Mouse (Mus musculus) R1 (cell line): ENCODE data around the gene Atp6v1e2.

Experiments
- DNase-seq: peaks from one replicate; pipeline ENCODE4 v3.0.0-alpha.2; 2018; ENCODE audit warnings: low read depth, low spot score

The Atp6v1e2 gene

DNA sequence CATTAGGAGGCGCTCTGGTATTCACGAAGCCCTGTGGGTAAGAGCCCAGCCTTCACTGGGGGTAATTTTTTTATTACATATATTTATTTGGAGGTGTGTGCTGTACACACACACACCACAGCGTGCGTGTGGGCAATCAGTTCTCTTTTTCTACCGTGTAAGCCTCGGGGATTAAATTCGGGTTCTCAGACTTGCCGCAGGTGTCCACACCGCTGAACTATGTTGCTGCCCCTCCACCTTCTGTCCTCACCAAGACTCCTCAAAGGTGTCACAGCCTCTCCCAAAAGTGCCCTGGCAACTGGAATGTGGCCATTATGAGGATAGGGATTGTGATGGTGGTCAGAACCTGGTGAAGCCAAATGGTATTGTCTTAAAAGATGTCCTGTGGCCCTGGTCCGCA, 30.6 kb downstream of the Atp6v1e2 start, which contains the start of gene Tmem247:
Gene Tmem247 (plus strand): TSS at position 301 of the 400 bp plus-strand sequence.
- DNase-seq = no peak

DNA sequence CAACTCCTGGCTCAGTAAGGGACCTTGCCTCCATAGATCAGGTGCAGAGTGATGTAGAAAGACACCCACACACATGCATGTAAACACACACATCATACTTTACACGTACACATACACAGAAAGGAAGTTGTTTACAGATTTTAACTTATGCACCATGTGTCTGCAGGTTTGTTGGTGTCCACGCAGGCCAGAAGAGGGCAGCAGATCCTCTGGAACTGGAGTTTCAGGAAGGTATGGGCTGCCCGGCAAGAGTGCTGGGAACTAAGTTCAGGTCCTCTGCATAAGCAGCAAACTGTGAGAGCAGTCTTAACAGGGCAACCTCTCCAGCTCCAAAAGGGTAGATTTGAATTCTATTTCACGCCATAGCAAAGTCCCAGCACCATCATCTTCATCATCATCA, 32.2 kb downstream of the Atp6v1e2 start:
- DNase-seq = peak; percentile 66

DNA sequence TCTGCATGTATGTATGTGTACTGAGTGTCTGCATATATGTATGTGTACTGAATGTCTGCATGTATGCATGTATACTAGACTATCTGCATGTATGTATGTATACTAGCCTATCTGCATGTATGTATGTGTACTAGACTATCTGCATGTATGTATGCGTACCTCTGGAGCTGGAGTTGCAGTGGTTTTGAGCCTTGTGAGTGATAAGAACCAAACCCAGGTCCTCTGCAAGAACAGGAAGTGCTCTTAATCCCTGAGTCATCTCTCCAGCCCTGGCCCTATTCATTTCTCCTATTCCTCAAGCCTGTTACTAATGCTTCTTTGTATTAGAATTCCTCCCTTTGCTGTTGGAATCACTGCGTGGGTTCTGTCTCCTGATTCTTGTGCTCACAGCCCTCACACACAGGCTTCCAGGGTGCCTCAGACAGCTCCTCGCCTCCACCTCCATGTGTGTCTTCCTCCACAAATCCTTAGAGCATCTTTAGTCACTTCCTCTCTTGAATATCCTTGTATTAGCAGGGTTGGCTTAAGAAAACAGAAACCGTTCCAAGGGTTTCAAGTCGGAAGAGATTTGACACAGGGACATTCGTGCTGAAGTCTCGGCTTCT, 34.6 kb downstream of the Atp6v1e2 start:
- DNase-seq = no peak

DNA sequence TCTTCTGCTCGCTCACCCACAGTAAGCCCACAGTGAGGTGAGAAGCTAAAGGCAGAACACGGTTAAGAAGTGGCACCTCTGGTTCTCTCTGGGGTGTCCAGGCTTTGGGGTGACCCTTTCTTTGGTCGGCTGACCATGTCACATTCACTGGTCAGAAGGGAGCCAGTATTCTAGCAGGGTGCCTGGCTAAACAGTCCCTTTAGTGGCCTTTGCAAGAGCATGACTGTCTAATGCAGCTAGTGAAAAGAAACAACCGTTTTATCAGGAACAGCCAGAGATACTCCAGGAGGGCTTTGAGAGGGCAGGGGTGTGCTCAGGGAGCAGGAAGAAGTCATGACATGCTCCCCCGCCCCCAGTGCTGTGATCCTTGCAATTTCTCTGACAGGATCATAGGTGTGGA, 36.4 kb downstream of the Atp6v1e2 start:
- DNase-seq = no peak

DNA sequence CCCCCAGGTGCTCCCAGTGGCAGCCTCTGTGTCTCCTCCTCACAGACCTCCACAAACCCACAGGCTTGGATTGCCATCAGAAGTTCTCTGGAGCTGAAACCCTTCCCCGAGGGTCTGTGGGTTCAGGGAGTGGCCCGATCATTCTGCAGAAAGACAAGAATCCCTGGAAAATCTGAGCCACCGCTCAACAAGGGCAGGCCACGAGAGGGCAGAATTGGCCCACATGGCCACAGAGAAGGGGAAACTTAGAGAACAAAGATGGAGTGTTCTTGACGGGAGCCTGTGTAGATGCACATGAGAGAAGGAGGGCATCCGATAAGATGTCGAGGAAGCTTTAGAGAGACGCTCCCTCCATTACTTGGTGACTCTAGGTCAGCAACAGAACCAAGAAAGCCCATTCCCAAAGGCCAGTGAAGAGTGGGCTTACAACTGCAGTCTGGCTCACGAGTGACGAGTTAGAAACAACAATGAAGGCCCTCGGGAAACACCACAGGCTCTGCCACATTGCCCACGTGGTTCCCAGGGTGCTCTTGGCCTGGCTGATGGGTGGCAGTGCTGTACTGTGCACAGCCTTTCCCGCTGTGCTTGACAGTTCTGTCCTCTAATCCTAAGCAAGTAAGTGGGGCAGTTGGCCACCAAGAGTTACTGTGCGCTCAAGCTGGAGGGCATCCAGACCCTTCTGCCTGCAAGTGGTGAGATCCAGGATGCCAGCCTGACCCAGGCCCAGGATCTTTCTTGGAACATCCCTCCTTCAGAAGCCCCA, 37.8 kb downstream of the Atp6v1e2 start:
- DNase-seq = peak; percentile 41

DNA sequence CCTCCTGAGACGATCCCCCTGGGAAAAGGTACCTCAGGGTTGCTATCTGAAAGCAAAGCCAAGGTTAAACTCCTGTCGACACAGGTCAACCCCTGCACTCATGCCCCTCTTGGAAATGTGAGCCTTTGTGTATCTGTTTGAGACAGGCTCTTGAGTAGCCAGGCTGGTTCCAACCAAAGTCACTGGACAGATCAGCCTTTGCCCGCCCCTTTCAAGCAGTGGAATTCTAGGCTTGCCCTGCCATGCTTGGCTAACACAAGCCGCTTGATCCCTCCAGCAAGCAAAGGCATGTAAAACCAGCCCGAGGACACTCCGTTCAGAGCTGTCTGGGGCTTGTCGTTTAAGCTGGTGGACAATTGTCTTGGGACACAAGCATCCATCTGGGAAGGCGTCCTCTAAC, 39.4 kb downstream of the Atp6v1e2 start:
- no peak for DNase-seq

DNA sequence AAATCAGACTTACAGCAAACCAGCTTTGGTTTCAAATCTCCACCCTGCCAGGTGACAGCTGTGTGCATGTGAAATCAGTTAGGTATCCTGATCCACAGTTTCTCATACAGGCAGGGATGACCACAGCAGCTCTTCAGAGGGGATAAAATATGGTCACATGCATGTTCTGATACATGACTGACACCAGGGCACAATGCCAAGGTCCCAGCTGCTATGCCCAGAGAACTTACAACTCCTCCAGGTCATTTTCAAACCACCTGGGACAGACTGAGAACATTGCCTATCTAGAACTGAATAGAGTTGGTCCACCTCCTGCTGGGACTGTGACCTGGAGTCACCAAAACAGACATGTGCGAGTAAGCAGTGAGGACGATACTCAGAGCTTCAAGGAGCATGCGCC, 40.6 kb downstream of the Atp6v1e2 start:
- no peak for DNase-seq

DNA sequence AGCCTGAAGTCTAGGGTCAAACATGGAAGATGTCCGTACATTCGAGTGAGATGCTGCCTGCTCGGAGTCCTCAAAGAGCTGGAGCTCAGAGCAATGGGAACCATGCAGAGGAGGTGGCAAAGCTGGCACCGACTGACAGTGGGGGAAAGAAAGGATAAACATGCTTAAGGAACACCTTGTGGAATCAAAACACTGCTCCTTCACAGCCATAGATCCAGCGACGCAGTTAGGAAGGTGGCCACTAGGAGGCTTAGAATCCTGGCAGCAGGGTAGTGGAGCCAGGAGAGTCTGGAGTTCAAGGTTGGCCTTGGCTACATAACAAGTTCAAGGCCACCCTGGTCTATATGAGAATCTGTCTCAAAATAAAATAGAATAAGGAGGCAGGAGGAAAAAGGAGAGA, 41.1 kb downstream of the Atp6v1e2 start:
- peak; percentile 51 for DNase-seq

DNA sequence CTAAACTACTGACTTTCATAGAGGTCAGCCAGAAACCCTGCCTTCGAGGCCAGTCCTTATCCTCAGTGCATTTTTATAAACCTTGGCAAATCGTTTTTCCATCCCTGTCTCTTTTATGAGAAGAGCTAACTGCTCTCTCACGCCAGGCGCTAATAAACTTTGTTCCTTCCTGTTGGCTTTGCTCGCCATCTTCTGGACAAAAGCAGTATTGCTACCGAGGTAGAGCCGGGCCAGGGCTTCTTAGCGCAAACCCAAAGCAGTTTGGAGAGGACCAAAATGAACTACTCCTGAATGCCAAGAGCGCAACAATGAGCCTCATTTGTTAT, 41.6 kb downstream of the Atp6v1e2 start:
- DNase-seq = peak; percentile 76

DNA sequence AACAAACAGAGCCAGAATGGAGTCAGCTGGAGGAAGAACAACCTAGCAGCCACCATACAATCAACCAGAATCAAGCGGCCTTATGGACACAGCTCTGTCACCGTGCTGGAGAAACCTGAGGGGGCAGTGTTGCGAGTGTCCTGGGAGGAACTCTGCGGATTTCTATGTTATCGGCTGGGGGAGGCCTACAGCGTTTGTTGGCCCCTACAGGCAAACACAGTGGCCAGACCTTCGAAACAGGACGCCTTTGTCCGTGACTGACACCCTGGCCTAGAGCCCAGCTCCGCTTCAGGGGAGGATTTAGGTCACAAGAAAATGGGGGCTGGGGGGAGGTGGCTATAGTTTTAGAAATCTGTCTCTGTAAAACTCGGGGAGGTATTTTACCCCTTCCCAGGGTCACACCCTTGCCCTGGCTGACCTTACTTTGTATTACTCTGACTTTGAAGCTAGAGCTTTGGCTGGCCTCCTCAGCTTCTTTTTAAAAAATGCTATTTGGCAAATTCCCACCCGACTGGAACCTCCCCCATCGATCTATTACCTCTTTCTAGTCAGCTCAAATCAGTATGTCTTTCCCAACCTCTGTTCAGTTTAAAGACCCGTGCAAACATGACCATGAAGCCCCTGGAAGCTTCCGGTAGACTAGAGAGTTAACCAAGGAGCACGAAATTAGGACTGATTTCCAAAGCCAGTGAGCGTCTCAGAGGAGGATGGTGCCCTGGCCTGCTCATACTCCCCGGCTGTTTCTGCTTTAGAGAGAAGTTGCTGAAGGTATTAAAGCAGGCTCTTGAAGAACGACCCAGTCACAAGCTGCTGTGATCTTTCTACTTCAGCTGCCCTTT, 42.2 kb downstream of the Atp6v1e2 start:
- DNase-seq = peak; percentile 51

DNA sequence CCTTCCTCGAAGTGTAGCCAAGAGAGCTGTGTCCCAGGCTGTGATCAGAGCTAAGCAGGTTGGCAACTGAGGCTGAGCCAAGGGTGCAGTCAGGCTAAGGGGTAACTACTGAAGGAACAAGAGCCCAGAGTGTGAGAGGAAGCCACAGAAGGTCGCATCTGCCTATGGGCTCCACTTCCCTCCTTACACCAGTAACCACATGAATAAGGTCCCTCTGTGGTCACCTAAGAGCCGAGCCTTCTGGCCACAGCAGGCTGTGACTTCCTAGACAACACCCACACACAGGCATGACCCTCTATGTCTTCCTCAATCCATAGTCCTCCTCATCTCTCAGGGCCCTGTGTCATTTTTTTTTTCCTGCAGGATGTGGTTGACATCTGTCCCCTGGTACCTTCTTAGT, 43.5 kb downstream of the Atp6v1e2 start:
- no peak for DNase-seq

DNA sequence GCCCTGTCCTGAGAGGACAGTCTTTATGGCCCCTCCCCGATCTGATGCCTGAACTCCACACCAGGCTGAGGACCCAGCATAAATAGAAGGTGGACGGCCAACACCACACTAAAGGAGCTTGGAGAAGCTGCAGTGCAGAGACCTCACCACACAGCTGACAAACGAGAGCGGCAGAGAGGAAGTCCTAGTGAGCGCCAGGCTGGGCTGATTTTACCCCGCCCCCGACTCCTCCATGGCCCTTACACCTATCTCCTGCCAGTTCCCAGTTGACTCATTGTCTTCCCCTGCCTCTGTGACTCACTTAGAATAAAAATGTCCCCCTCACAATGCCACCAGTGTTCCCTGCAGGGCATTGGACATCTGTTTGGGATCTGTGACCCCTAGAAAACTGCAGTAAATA, 44.1 kb downstream of the Atp6v1e2 start:
- DNase-seq = no peak

DNA sequence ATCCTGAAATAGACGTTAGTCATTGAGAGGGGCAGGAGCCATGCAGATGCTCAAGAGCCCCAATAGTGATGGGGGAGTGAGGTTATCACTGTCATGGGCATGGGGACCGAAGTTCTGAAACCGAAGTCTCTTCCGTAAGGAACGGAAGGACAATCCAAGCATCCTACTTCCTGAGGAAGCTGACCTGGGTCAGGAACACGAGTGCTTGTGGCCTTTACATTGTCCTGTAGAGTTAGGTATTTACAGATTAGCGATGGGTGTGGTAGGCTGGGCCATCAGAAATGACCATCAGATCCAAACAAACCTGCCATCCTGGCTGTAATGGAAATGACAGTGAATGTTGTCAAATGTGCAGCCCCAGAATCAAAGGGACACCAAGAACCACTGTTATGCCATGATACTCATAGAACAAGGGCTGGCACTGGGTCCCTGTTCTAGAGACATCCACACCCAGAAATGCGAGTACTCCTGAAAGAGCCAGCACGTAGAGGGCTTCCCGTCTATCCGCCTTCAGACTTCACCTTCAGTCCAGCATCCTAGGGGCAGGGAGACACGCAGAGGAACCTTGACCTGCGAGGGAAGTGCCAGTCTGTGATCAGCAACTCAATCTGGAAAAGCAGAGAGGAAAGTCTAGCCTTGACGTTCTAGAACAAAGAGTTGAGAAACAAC, 45.2 kb downstream of the Atp6v1e2 start:
- no peak for DNase-seq

DNA sequence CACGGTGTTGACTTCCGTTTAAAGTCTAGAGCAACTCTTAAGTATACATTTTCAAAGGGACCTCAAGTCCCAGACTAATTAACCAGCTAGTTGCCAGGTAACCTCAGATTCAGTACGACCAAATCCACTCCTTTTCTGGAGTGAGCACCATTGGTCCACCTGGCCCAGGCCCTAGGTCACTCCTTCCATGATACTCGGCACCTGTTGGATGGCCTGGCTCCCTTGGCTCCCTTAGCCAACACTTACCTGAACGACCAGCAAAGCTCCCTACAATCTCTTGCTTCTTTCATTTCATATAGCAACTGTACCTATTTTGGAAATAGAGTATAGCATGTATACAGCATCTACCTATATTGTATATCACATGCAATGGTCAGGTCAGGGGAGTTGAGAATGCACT, 47.1 kb downstream of the Atp6v1e2 start:
- no peak for DNase-seq

DNA sequence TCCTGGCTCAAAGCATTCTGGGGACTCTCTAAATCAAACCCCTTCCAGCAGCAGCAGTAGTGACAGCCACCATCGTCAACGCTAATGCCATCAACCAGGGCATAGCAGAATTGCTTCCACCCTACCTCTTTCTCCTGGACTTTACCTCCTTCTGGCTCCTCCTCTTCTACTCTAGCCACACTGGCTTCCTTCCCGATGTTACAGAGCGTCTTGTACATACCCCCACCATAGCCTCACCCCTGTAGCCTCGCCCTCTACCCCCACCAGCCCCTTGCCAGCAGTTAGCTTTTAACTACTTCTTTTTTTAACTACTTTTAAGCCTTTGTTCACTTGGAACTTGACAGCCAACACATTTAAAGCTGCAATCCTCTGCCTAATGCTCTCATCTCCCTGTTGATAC, 47.9 kb downstream of the Atp6v1e2 start:
- no peak for DNase-seq

DNA sequence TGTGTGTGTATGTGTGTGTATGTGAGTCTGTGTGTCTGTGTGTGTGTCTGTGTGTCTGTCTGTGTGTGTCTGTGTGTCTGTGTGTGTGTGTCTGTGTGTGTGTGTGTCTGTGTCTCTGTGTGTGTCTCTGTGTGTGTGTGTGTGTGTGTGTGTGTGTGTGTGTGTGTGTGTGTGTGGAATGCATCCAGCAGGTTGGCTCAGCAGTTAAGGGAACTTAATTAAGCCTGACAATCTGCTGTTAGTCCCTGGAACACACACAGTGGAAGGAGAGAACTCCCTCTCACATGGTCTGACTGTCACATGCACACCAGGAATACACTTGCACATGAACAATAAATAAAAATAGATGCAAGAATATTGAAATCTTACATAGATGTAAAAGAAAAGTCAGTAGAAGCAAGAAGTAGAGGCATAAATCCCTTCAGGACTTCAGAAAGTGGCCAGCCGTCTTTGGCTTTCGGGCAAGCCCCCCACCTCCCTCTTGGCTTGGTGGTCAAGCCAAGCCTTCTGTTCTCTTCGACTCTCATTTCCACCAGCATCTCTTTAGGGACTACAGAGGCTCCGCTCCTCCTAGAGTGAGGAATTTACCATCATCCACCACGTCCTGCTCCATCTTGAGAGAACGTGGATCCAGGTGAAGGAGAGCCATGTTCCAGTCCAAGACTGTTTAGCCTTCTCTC, 50.1 kb downstream of the Atp6v1e2 start:
- DNase-seq = no peak

DNA sequence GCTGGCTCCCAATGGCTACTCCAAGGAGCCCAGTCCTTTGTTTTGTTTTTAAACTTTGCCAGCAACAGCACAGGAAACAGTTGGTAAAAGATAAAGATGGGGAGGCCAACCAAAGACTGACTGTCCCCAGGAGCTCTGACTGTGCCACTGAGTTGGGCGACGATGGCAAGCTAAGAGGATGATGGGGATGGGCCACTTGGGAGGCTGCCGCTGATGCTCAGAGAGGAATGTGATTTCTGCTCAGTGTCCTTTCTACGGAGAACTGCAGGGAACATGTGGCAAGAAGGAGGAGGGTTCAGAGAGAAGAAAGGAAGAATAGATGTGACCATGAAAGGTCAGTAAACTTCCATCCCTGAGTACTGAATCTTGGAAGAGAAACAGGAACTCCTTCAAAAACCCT, 52.5 kb downstream of the Atp6v1e2 start:
- DNase-seq = no peak
